Mouse (Mus musculus) midbrain, embryonic 16.5 days (tissue): ENCODE results near the gene Nrgn. TPM values are rescaled to one million over a fixed set of nuclear protein-coding genes. Genes with fewer than 3 reads are reported as not detected.

Experiments used
- ATAC-seq: fragments of 200-750 bp; cut with Nextera tagmentation; 2 replicates; pipeline ENCODE4 v1.8.0; 2017; ENCODE audit warnings: moderate TSS enrichment
- H3K27ac ChIP-seq: fragments of 300-500 bp; sonication (generic); 2 replicates; pipeline ENCODE4 v1.5.1; 2014; ENCODE audit warnings: mild to moderate bottlenecking, low read length, mixed read lengths
- H3K27me3 ChIP-seq: fragments of 300-500 bp; sonication (generic); 2 replicates; pipeline ENCODE4 v1.6.1; 2014; ENCODE audit warnings: low read depth, low read length, mixed read lengths; ENCODE audit not compliant: control insufficient read depth, insufficient read depth
- H3K36me3 ChIP-seq: fragments of 300-500 bp; sonication (generic); 2 replicates; pipeline ENCODE4 v1.6.1; 2014; ENCODE audit warnings: mild to moderate bottlenecking, low read length, moderate library complexity, mixed read lengths; ENCODE audit not compliant: control insufficient read depth, insufficient read depth
- H3K4me1 ChIP-seq: fragments of 300-500 bp; sonication (generic); 2 replicates; pipeline ENCODE4 v1.6.1; 2014; ENCODE audit warnings: mild to moderate bottlenecking, low read length, mixed read lengths; ENCODE audit not compliant: control insufficient read depth, insufficient read depth
- H3K4me2 ChIP-seq: fragments of 300-500 bp; sonication (generic); 2 replicates; pipeline ENCODE4 v1.6.1; 2014; ENCODE audit warnings: mild to moderate bottlenecking, low read length, mixed read lengths
- H3K4me3 ChIP-seq: fragments of 300-500 bp; sonication (generic); 2 replicates; pipeline ENCODE4 v1.5.1; 2014; ENCODE audit warnings: low read depth, mild to moderate bottlenecking, low read length, moderate library complexity, mixed read lengths
- H3K9ac ChIP-seq: fragments of 300-500 bp; sonication (generic); 2 replicates; pipeline ENCODE4 v1.6.1; 2014; ENCODE audit warnings: low read depth, low read length, mixed read lengths
- H3K9me3 ChIP-seq: fragments of 300-500 bp; sonication (generic); replicated peaks from 2 replicates; pipeline ENCODE4 v1.6.1; 2014; ENCODE audit warnings: mild to moderate bottlenecking, low read length, mixed read lengths; ENCODE audit not compliant: control insufficient read depth, poor library complexity, severe bottlenecking
- WGBS: fragments of 180-500 bp; shearing (Covaris S2); extraction: QIAGEN DNeasy Blood & Tissue Kit; methylation state at CpG from one replicate; pipeline ENCODE4 v1.1.7; 2014; 5-methylcytosine and 5-hydroxymethylcytosine counted together
- polyA plus RNA-seq: library from polyadenylated mRNA; unstranded; fragments of >200 nt; fragmentation: Nextera tagmentation; extraction: Ambion mirVana; gene quantifications from 2 replicates; pipeline ENCODE4 v1.2.1, GENCODE M21; 2015

Gene Nrgn
- 13.8 and 18.4 TPM in 2 replicates for polyA plus RNA-seq

DNA sequence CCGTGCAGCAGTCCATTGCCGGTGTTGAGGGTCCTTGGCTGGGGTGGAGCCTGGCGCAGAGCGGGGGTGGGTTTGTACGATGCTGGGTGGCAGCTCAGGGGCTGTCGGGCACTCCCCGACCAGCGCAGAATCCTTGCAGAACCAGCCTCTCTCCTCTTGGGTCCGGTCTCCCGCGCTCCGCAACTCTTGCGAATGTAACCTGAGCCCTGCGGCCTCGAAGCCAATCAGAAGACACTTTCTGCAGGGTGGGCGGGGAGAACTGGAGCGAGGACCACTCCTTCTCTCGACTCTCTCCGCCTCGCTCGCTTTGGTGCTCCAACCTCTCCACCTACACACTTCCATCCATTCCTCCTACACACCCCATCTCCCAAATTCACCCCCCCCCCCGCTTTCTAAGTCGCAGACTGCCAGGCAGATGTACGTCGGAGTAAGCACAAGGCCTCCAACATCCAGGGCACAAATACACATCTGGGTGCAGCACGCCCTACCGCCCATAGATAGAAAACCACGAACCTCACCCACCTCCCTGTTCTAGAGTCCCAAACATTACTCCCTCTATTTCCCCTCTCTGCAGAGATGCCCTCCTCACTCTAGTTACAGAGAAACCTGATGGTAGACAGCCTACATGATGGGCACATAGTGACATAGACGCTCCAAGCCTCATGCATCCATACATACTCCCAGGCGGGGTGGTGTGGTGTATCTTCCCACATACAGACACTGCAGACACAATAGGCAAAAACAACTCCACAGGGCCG lies at the start of gene Nrgn:
Gene Nrgn, minus strand, starts transcription at position 369 of the 758 bp plus-strand sequence.
- Histone ChIP-seq H3K9me3 (no peaks in the 10 kb centered on the region), H3K4me2 (peak within 1 kb of the TSS; percentile 87), H3K4me3 (peak within 1 kb of the TSS; percentile 40), H3K27ac (no peak within 1 kb of the TSS), H3K9ac (peak within 1 kb of the TSS; percentile 42), H3K27me3 (peaks cover 26% of the 10 kb centered on the region), H3K4me1 (peaks cover 9% of the 10 kb centered on the region), H3K36me3 (no peaks in the 10 kb centered on the region)
- peak; percentile 91 for ATAC-seq
- WGBS: 5% methylated on average over 31 of the region's 31 CpGs

DNA sequence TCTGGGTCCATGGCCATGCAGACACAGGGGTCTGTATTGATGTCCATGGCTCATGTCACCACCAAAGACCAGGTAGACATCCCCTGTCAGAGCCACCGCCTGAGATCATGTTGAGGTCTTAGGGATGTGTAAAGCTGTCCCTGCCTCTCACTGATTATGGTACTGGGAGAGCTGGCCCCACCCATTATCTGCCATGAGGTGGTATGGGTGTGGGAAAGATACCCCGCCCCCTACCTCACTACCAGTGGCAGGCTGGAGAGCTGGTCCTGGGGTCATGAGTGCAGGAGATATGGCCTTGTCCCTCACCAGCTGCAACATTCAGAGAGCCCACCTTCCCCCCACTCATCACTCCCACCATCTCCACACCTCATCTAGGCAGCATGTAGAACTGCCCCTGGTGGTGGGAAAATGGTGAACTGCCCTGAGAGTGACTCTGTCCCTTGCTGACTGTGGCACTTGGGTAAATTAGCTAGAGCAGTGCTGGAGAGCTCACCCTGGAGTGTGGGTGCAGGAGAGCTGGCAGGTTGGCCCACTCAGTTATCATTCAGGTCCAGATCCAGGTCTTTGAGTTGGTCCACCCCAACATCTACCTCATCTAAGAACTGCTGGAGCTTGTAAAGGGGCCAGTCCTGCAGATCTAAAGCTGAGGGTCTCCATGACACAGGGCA lies 48.0 kb upstream of the Nrgn start:
- Histone ChIP-seq H3K36me3 (no peaks in the 10 kb centered on the region), H3K27me3 (no peaks in the 10 kb centered on the region), H3K27ac (no peak overlapping the region), H3K4me3 (no peak overlapping the region), H3K4me2 (no peak overlapping the region), H3K9me3 (no peaks in the 10 kb centered on the region), H3K9ac (no peak overlapping the region), H3K4me1 (no peaks in the 10 kb centered on the region)
- WGBS: 95% methylated on average over 2 of the region's 2 CpGs
- no peak for ATAC-seq

DNA sequence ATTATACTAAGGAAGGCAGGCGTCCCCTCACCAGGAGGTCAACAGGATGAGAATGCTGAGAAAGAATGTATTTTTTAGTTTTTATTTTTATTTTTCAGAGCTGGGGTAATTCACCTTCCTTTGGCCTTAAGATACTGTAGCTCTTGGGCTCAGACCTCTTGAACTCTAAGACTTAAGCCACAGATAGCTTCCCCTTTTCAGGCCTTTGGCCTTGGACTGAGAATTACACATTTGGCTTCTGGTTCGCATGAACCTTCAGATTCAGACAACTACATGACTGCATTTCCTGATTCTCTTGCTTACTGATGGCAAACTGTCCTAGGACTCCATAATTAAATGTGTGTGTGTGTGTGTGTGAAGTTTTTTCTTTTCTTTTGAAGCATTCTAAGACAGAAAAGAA lies 45.9 kb upstream of the Nrgn start:
- H3K27me3 ChIP-seq: no peaks in the 10 kb centered on the region
- WGBS: 94% methylated on average over 2 of the region's 2 CpGs
- no peak for ATAC-seq
- H3K9me3 ChIP-seq: no peaks in the 10 kb centered on the region
- no peak overlapping the region for H3K4me3 ChIP-seq
- no peaks in the 10 kb centered on the region for H3K36me3 ChIP-seq
- H3K4me1 ChIP-seq: no peaks in the 10 kb centered on the region
- H3K9ac ChIP-seq: no peak overlapping the region
- no peak overlapping the region for H3K4me2 ChIP-seq
- no peak overlapping the region for H3K27ac ChIP-seq

DNA sequence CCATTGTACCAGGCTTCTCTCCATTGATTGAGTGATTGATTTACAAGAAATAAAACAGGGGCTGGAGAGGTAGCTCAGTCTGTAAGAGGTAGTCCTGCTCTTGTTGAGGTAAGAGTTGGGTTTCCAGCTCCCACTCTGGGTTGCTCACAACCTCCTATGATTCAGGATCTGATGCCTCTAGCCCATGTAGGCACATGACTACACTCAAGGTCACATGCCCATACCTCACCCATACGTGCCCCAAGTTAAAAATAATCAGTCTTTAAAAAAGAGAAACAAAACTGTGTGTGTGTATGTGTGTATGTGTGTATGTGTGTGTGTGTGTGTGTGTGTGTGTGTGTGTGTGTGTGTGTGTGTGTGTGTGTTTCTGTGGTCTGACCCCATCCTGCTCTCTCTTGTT lies 42.9 kb upstream of the Nrgn start:
- Histone ChIP-seq H3K27me3 (no peaks in the 10 kb centered on the region), H3K27ac (no peak overlapping the region), H3K36me3 (no peaks in the 10 kb centered on the region), H3K9ac (no peak overlapping the region), H3K4me1 (no peaks in the 10 kb centered on the region), H3K9me3 (no peaks in the 10 kb centered on the region), H3K4me3 (no peak overlapping the region), H3K4me2 (no peak overlapping the region)
- no peak for ATAC-seq
- WGBS: 88% methylated on average over 1 of the region's 1 CpGs

DNA sequence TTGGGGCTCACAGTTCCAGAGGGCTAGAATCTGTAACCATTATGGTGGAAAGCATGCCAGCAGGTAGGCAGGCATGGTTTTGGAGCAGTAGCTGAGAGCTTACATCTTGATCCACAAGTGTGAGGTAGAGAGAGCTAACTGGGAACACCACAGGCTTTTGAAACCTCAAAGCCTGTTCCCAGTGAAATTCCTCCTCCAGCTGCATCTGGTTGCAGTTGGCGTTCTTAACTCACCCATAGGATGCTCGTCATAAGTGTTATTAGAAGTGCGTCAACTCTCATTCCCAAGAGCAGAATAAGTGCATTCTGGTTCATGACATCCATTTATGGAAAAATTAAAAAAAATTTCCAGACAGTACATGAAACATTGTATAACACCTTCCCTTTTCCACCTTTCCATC lies 41.0 kb upstream of the Nrgn start:
- Histone ChIP-seq H3K9ac (no peak overlapping the region), H3K27me3 (no peaks in the 10 kb centered on the region), H3K9me3 (no peaks in the 10 kb centered on the region), H3K4me2 (no peak overlapping the region), H3K36me3 (no peaks in the 10 kb centered on the region), H3K27ac (no peak overlapping the region), H3K4me3 (no peak overlapping the region), H3K4me1 (no peaks in the 10 kb centered on the region)
- ATAC-seq: no peak
- 93% methylated on average over 3 of the region's 3 CpGs for WGBS

DNA sequence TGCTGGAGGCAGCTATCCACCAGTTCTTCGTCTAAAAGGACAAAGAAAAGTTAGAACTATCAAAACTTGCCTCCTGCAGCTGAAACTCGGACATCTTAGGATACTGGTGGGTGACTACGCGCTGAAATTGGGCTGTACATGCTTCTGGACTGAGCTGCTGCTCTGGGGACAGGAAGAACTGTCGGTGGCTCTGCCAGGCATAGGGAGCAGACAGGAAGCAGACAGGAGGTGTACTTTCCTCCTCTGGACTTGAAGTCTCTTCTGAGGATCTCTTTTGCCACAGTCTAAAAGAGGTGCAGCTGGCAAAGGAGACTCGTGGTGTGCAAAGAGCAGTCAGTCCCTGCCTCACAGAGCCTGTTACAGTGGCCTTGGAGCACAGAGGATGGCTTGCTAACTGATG lies 39.9 kb upstream of the Nrgn start:
- no peak for ATAC-seq
- WGBS: 59% methylated on average over 6 of the region's 6 CpGs
- H3K27me3 ChIP-seq: no peaks in the 10 kb centered on the region

DNA sequence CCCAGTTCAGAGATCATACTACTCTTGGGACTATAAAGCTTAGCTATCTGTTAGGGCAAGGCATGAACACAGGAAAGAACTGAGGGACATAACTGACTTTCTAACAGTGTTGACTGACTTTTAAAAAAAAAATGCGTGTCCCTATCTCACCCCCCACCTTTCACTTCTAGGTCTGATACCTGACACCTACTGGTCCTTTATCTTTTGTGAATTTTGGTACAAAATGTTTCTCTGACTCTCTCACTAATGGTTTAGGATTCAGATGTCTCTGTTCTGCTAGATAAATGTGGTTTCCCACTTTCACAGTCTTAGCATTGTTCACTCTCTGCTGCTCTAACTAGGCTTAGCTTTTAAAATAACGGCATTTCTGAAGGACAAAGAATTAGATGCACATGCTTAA lies 39.3 kb upstream of the Nrgn start:
- WGBS: 76% methylated on average over 2 of the region's 2 CpGs
- no peak for ATAC-seq
- Histone ChIP-seq H3K9me3 (no peaks in the 10 kb centered on the region), H3K27me3 (no peaks in the 10 kb centered on the region), H3K4me3 (no peak overlapping the region), H3K36me3 (no peaks in the 10 kb centered on the region), H3K4me2 (no peak overlapping the region), H3K27ac (no peak overlapping the region), H3K4me1 (no peaks in the 10 kb centered on the region), H3K9ac (no peak overlapping the region)

More for the DNA sequence above, 39.9 kb upstream of the Nrgn start:
- H3K4me1 ChIP-seq: no peaks in the 10 kb centered on the region
- H3K36me3 ChIP-seq: no peaks in the 10 kb centered on the region
- H3K9me3 ChIP-seq: no peaks in the 10 kb centered on the region
- no peak overlapping the region for H3K27ac ChIP-seq
- H3K9ac ChIP-seq: no peak overlapping the region
- H3K4me3 ChIP-seq: no peak overlapping the region
- no peak overlapping the region for H3K4me2 ChIP-seq

DNA sequence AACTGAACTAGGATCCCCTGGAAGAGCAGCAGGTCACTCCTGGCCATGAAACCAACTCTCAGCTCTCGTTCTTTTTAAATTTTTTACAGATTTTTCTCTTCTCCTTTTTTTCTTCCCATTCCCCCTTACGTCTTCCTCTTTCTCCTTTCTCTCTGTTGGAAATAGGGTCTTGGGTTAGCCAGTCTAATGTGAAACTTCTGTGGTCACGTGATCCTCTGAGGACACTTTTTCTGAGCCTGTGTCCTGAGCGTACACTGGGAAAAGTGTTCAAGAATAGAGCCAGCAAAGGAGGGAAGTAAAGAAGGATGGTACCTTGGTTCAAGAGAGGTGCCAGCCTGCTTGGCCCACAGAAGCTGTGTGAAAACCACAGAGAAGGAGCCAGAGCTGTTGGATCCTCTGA lies 37.7 kb upstream of the Nrgn start:
- H3K36me3 ChIP-seq: no peaks in the 10 kb centered on the region
- no peaks in the 10 kb centered on the region for H3K9me3 ChIP-seq
- no peak overlapping the region for H3K27ac ChIP-seq
- 88% methylated on average over 4 of the region's 4 CpGs for WGBS
- no peak overlapping the region for H3K4me2 ChIP-seq
- no peak overlapping the region for H3K9ac ChIP-seq
- ATAC-seq: no peak
- H3K27me3 ChIP-seq: no peaks in the 10 kb centered on the region
- no peak overlapping the region for H3K4me3 ChIP-seq
- no peaks in the 10 kb centered on the region for H3K4me1 ChIP-seq

DNA sequence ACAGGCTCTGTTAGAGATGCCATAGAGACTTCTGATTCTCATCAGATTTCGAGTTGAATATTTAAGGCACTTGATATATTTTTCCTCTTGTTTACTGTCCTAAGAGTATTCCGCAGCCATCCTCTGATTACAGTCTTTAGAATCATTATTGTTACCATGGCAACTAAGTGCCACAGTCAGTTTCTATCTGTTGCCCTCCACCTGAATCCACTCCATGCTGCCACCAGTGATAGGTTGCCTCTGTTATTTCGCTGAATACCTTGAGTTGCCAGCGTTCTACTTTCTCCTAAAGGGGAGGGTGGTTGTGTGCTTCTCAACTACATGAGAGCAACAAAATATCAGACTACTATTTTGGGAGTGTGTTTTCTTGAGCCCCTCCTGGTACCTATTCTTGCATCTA lies 34.0 kb upstream of the Nrgn start:
- Histone ChIP-seq H3K27ac (no peak overlapping the region), H3K4me3 (no peak overlapping the region), H3K4me1 (no peaks in the 10 kb centered on the region), H3K27me3 (no peaks in the 10 kb centered on the region), H3K36me3 (no peaks in the 10 kb centered on the region), H3K4me2 (no peak overlapping the region), H3K9me3 (no peaks in the 10 kb centered on the region; the same call in 1 of the 2 replicates), H3K9ac (no peak overlapping the region)
- 65% methylated on average over 4 of the region's 4 CpGs for WGBS
- peak; percentile 51; the same call in 1 of the 2 replicates for ATAC-seq
